Mouse (Mus musculus): ENCODE results near the gene Fam174b. TPM values are rescaled to one million over a fixed set of nuclear protein-coding genes. Genes with fewer than 3 reads are reported as not detected.

The Fam174b gene
- polyA plus RNA-seq, 1 experiment from 2014 or later = 12.4 TPM

DNA sequence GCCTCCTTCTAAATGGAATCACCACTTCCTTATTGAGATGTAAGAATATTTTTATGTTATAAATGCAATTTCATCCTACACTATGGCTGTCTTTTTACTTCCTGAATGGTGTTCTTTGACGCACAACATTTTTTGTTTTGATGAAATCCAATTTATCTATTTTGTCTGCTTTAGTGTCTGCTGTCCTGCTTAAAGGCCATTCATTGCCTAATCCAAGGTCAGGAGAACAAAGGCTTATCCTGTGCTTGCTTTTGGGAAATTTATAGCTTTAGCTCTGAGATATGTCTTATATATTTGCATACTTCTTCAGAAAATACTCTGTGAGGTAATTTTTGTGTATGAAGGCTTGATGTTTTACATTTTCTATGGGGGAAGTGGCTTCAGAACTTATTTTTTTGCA lies 13.5 kb downstream of the Fam174b start:
- no peak overlapping the region for H3K4me3 ChIP-seq
- H3K4me2 ChIP-seq = no peak overlapping the region
- no peaks in the 10 kb centered on the region for H3K4me1 ChIP-seq
- no peak overlapping the region for H3K27ac ChIP-seq
- H3K9me3 ChIP-seq (replicated peaks) = no peaks in the 10 kb centered on the region
- no peaks in the 10 kb centered on the region for H3K36me3 ChIP-seq
- 60% methylated on average over 1 of the region's 1 CpGs for WGBS (ENCODE audit: insufficient replicate concordance)
- 0 out of 2 replicates have a peak, but pooled peaks cover 1% of the 10 kb centered on the region for H3K27me3 ChIP-seq (replicated peaks)
- ATAC-seq = no peak
- H3K9ac ChIP-seq = no peak overlapping the region

- no peaks in the 10 kb centered on the region for H3K9me3 ChIP-seq (replicated peaks)
- no peaks in the 10 kb centered on the region for H3K4me1 ChIP-seq
- ATAC-seq = no peak
- H3K9ac ChIP-seq = no peak overlapping the region
- H3K27me3 ChIP-seq (replicated peaks) = peaks cover 2% of the 10 kb centered on the region; the same call in 1 of the 2 replicates
- no peak overlapping the region for H3K4me2 ChIP-seq
- no peak overlapping the region for H3K27ac ChIP-seq
- no peaks in the 10 kb centered on the region for H3K36me3 ChIP-seq
- WGBS (ENCODE audit: insufficient replicate concordance) = 71% methylated on average over 1 of the region's 1 CpGs
- H3K4me3 ChIP-seq = no peak overlapping the region
Measured at GRCm38 (mm10) chr7:73755377-73756110, 15.4 kb downstream of the Fam174b start.

GRCm38 (mm10) chr7:73761691-73762189 lies 21.6 kb downstream of the Fam174b start:
- no peaks in the 10 kb centered on the region for H3K36me3 ChIP-seq
- no peak overlapping the region for H3K27ac ChIP-seq
- no peak for ATAC-seq
- peaks cover 2% of the 10 kb centered on the region; the same call in 1 of the 2 replicates for H3K27me3 ChIP-seq (replicated peaks)
- peaks cover 30% of the 10 kb centered on the region for H3K4me1 ChIP-seq
- no peak overlapping the region for H3K4me3 ChIP-seq
- H3K9me3 ChIP-seq (replicated peaks) = no peaks in the 10 kb centered on the region
- H3K9ac ChIP-seq = no peak overlapping the region
- 57% methylated on average over 8 of the region's 8 CpGs for WGBS (ENCODE audit: insufficient replicate concordance)
- H3K4me2 ChIP-seq = no peak overlapping the region

DNA sequence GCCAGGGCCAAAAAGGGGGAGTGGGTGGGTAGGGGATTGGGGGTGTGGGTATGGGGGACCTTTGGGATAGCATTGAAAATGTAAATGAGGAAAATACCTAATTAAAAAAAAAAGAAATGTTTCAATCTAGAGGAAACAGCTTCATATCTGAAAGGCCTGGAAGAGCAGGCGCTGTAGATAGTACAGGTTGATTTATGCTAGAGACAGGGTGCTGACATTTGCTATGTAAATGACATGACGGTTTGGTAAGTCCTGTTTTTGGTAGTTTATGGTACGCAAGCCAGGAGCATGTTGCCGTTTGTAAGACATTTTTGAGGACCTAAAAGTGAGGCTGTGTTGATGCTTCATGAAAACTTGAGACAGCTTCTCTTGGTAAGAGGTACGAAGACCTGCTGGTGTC lies 24.6 kb downstream of the Fam174b start:
- no peak overlapping the region for H3K4me3 ChIP-seq
- H3K27ac ChIP-seq = peak overlapping the region; percentile 83
- 0 out of 2 replicates have a peak overlapping the region, but pooled peaks have one; percentile 40 for H3K4me2 ChIP-seq
- peaks cover 30% of the 10 kb centered on the region for H3K4me1 ChIP-seq
- H3K9me3 ChIP-seq (replicated peaks) = no peaks in the 10 kb centered on the region
- no peaks in the 10 kb centered on the region for H3K36me3 ChIP-seq
- 56% methylated on average over 5 of the region's 5 CpGs for WGBS (ENCODE audit: insufficient replicate concordance)
- no peaks in the 10 kb centered on the region for H3K27me3 ChIP-seq (replicated peaks)
- no peak for ATAC-seq
- no peak overlapping the region for H3K9ac ChIP-seq

- H3K4me2 ChIP-seq = peak overlapping the region; percentile 40
- 8% methylated on average over 7 of the region's 7 CpGs for WGBS (ENCODE audit: insufficient replicate concordance)
- H3K4me1 ChIP-seq = peaks cover 30% of the 10 kb centered on the region
- peak overlapping the region; percentile 83 for H3K27ac ChIP-seq
- H3K27me3 ChIP-seq (replicated peaks) = no peaks in the 10 kb centered on the region
- no peaks in the 10 kb centered on the region for H3K9me3 ChIP-seq (replicated peaks)
- H3K4me3 ChIP-seq = no peak overlapping the region
- H3K36me3 ChIP-seq = no peaks in the 10 kb centered on the region
- ATAC-seq = peak; percentile 87
- H3K9ac ChIP-seq = no peak overlapping the region
Measured at GRCm38 (mm10) chr7:73765186-73765903, 25.2 kb downstream of the Fam174b start.

DNA sequence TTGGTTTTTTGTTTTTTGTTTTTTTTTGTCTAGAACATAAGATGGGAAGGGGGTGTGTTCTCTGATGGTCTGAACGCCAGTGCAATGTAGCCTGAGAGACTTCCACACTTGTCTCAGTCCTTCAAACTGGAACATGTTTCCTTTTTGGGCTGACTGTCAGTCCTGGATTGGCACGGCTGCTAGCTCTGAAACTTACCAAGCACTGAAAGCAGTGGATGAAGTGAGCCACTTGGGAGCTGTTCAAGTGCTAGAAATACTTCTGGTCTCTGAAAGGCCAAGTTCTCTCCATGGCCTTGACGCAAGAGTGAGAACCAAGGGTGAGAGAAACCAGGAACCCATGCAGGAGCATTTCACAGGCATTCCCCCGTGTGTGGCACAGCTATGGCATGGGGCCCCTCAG lies 29.1 kb downstream of the Fam174b start:
- Histone ChIP-seq H3K9ac (no peak overlapping the region), H3K4me1 (peaks cover 35% of the 10 kb centered on the region), H3K4me2 (no peak overlapping the region), H3K36me3 (no peaks in the 10 kb centered on the region), H3K4me3 (no peak overlapping the region), H3K27me3 (replicated peaks) (no peaks in the 10 kb centered on the region), H3K27ac (no peak overlapping the region), H3K9me3 (replicated peaks) (no peaks in the 10 kb centered on the region)
- 82% methylated on average over 4 of the region's 4 CpGs for WGBS (ENCODE audit: insufficient replicate concordance)
- no peak for ATAC-seq

- ATAC-seq = 0 out of 2 replicates have a peak, but pooled peaks have one; percentile 47
- Histone ChIP-seq H3K9ac (peak overlapping the region; percentile 48; the same call in 1 of the 2 replicates), H3K9me3 (replicated peaks) (no peaks in the 10 kb centered on the region), H3K27me3 (replicated peaks) (no peaks in the 10 kb centered on the region), H3K4me1 (peaks cover 15% of the 10 kb centered on the region), H3K4me3 (peak overlapping the region; percentile 28), H3K4me2 (peak overlapping the region; percentile 61), H3K27ac (no peak overlapping the region; the same call in 1 of the 2 replicates), H3K36me3 (no peaks in the 10 kb centered on the region)
- 28% methylated on average over 19 of the region's 19 CpGs for WGBS (ENCODE audit: insufficient replicate concordance)
Measured at GRCm38 (mm10) chr7:73771384-73772274, 31.5 kb downstream of the Fam174b start.

GRCm38 (mm10) chr7:73772275-73772765 lies 32.2 kb downstream of the Fam174b start:
- Histone ChIP-seq H3K4me2 (peak overlapping the region; percentile 61), H3K36me3 (no peaks in the 10 kb centered on the region), H3K27ac (no peak overlapping the region), H3K9ac (no peak overlapping the region), H3K4me1 (peaks cover 15% of the 10 kb centered on the region), H3K27me3 (replicated peaks) (no peaks in the 10 kb centered on the region), H3K9me3 (replicated peaks) (no peaks in the 10 kb centered on the region), H3K4me3 (peak overlapping the region; percentile 23; the same call in 1 of the 2 replicates)
- ATAC-seq = 0 out of 2 replicates have a peak, but pooled peaks have one; percentile 54
- 63% methylated on average over 14 of the region's 14 CpGs for WGBS (ENCODE audit: insufficient replicate concordance)

- WGBS (ENCODE audit: insufficient replicate concordance) = 61% methylated on average over 9 of the region's 9 CpGs
Measured at GRCm38 (mm10) chr7:73774781-73775180, 34.7 kb downstream of the Fam174b start.

DNA sequence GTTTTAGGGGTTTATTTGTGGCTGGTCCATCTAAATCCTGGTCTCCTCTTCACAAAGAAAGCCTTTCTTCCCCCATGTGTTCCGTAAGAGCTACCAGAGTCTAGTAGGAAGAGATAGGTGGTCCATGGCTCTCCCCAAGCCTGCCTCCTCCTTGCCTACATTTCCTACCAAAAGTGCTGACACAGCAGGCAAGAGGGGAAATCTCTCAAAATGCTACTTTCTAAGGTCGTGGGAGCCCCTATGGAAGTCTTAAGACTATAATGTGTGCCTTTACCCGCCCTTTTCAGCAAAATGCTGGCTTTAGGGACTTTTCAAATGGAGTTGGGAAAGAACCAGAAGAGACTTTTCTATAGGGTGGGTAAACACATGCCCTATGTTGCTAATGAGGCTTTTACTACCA lies 37.7 kb downstream of the Fam174b start:
- 50% methylated on average over 3 of the region's 3 CpGs for WGBS (ENCODE audit: insufficient replicate concordance)
- Histone ChIP-seq H3K4me2 (no peak overlapping the region), H3K27me3 (replicated peaks) (no peaks in the 10 kb centered on the region), H3K36me3 (no peaks in the 10 kb centered on the region), H3K9ac (no peak overlapping the region), H3K27ac (no peak overlapping the region), H3K4me3 (no peak overlapping the region), H3K9me3 (replicated peaks) (no peaks in the 10 kb centered on the region), H3K4me1 (no peaks in the 10 kb centered on the region)
- no peak for ATAC-seq

More at GRCm38 (mm10) chr7:73774781-73775180, 34.7 kb downstream of the Fam174b start:
- Histone ChIP-seq H3K4me2 (no peak overlapping the region), H3K4me1 (peaks cover 15% of the 10 kb centered on the region), H3K27me3 (replicated peaks) (no peaks in the 10 kb centered on the region), H3K4me3 (no peak overlapping the region), H3K9ac (no peak overlapping the region), H3K27ac (no peak overlapping the region), H3K9me3 (replicated peaks) (no peaks in the 10 kb centered on the region), H3K36me3 (no peaks in the 10 kb centered on the region)
- no peak for ATAC-seq

DNA sequence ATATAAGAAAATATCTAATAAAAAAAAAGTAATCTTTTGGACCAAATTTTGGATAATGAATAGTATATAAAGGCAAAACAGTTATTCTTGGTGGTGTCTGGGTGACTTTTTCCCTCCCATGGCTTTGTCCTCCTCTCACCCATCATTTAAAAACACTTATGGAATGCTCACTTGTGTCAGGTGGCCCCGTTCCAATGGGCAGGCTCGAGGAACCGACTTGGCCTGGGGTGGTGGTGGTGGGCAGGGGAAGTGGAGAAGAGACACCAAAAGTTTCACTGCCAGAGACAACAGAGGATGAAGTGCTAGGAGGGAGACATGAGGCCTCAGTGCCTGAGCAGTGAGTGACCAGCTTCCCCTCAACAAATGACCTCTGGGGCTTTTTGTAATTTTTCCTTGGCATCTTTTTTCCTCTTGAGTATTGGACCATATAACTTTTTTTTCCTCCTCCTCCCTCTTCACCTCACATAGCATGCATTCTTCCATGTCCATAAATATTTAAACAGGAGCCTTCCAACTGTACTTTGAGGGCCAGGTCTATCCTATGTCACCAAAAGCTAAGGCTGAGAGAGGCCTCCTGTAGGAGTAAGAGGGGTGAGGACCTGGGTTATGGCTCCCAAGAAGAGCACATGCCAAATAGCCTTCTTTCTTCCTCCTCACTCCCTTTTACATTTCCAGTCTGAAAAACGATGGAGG lies 44.8 kb downstream of the Fam174b start:
- H3K27ac ChIP-seq = no peak overlapping the region
- no peaks in the 10 kb centered on the region for H3K9me3 ChIP-seq (replicated peaks)
- no peak for ATAC-seq
- H3K9ac ChIP-seq = no peak overlapping the region
- WGBS (ENCODE audit: insufficient replicate concordance) = 73% methylated on average over 4 of the region's 4 CpGs
- H3K4me3 ChIP-seq = no peak overlapping the region
- H3K27me3 ChIP-seq (replicated peaks) = no peaks in the 10 kb centered on the region
- no peak overlapping the region for H3K4me2 ChIP-seq
- no peaks in the 10 kb centered on the region for H3K36me3 ChIP-seq
- H3K4me1 ChIP-seq = no peaks in the 10 kb centered on the region

All from liver, embryonic 12.5 days (tissue).